Comparison of ENCODE assay signal across 12 mouse cellular contexts in genomic region chr3:18299502-18299901, GRCm38 (mm10).
DNase-seq lines count a peak whose midpoint lies in the region; ATAC-seq lines count a peak whose summit lies in the region.
"Had no signal": no experiment of that assay in that cellular context is flagged by ENCODE, and none has a peak within 500 bp of the region (broad histone marks: within the 10 kb centered on the region; RNA-seq: fewer than 3 reads in every experiment).

No protein-coding gene starts in this region.

- no peaks in the 10 kb centered on the region for H3K27me3 ChIP-seq in embryonic facial prominence, embryonic 14.5 days (replicated peaks; ENCODE audit: control insufficient read depth, insufficient read depth, low read length)
- H3K27me3 ChIP-seq in embryonic facial prominence, embryonic 10.5 days (replicated peaks; ENCODE audit: low read depth, poor library complexity, severe bottlenecking), result no peaks in the 10 kb centered on the region
- H3K27me3 ChIP-seq in kidney, embryonic 16.5 days (ENCODE audit: insufficient read depth, low read length), result no peaks in the 10 kb centered on the region
- H3K27me3 ChIP-seq: embryonic facial prominence, embryonic 13.5 days; hindbrain, embryonic 12.5 days; liver, embryonic 15.5 days had no signal

- H3K36me3 ChIP-seq in embryonic facial prominence, embryonic 14.5 days (ENCODE audit: control insufficient read depth, insufficient read depth, low read length), result no peaks in the 10 kb centered on the region
- H3K36me3 ChIP-seq in embryonic facial prominence, embryonic 10.5 days (replicated peaks), result no peaks in the 10 kb centered on the region
- H3K36me3 ChIP-seq in kidney, embryonic 16.5 days (ENCODE audit: insufficient read depth, low read length), result no peaks in the 10 kb centered on the region
- H3K36me3 ChIP-seq: embryonic facial prominence, embryonic 13.5 days; hindbrain, embryonic 12.5 days; liver, embryonic 15.5 days had no signal

- no peaks in the 10 kb centered on the region for H3K4me1 ChIP-seq in embryonic facial prominence, embryonic 14.5 days (ENCODE audit: control insufficient read depth, insufficient read depth, low read length)
- no peaks in the 10 kb centered on the region for H3K4me1 ChIP-seq in embryonic facial prominence, embryonic 10.5 days
- no peaks in the 10 kb centered on the region for H3K4me1 ChIP-seq in kidney, embryonic 16.5 days (ENCODE audit: insufficient read depth, low read length)
- H3K4me1 ChIP-seq: embryonic facial prominence, embryonic 13.5 days; hindbrain, embryonic 12.5 days; liver, embryonic 15.5 days had no signal

- no peak overlapping the region for H3K4me2 ChIP-seq in embryonic facial prominence, embryonic 14.5 days (ENCODE audit: low read depth, low read length)
- no peak overlapping the region for H3K4me2 ChIP-seq in kidney, embryonic 16.5 days (replicated peaks; ENCODE audit: low read depth, low read length)
- H3K4me2 ChIP-seq: embryonic facial prominence, embryonic 13.5 days; hindbrain, embryonic 12.5 days; liver, embryonic 15.5 days had no signal

- no peak overlapping the region for H3K27ac ChIP-seq in embryonic facial prominence, embryonic 14.5 days (replicated peaks; ENCODE audit: low read depth, low read length)
- H3K27ac ChIP-seq in embryonic facial prominence, embryonic 10.5 days (replicated peaks), result no peak overlapping the region
- H3K27ac ChIP-seq in kidney, embryonic 16.5 days (ENCODE audit: low read length), result no peak overlapping the region
- H3K27ac ChIP-seq: embryonic facial prominence, embryonic 13.5 days; hindbrain, embryonic 12.5 days; liver, embryonic 15.5 days had no signal

- no peak for ATAC-seq in embryonic facial prominence, embryonic 14.5 days (ENCODE audit: low read depth)
- no peak for ATAC-seq in kidney, embryonic 16.5 days (ENCODE audit: low FRiP score, low TSS enrichment)
- no peak for ATAC-seq in cerebellum, adult (ENCODE audit: insufficient number of reproducible peaks, low FRiP score, low TSS enrichment)

- 36% methylated on average over 2 of the region's 2 CpGs for WGBS in embryonic facial prominence, embryonic 14.5 days
- 74% methylated on average over 2 of the region's 2 CpGs for WGBS in embryonic facial prominence, embryonic 10.5 days
- 54% methylated on average over 2 of the region's 2 CpGs for WGBS in kidney, embryonic 16.5 days

- H3K9me3 ChIP-seq in embryonic facial prominence, embryonic 14.5 days (ENCODE audit: control insufficient read depth, low read length), result no peaks in the 10 kb centered on the region
- H3K9me3 ChIP-seq in embryonic facial prominence, embryonic 10.5 days, result no peaks in the 10 kb centered on the region
- no peaks in the 10 kb centered on the region for H3K9me3 ChIP-seq in kidney, embryonic 16.5 days (ENCODE audit: low read length)
- H3K9me3 ChIP-seq: embryonic facial prominence, embryonic 13.5 days; hindbrain, embryonic 12.5 days; liver, embryonic 15.5 days had no signal

- no peak overlapping the region for H3K4me3 ChIP-seq in embryonic facial prominence, embryonic 14.5 days (ENCODE audit: low read depth, low read length)
- no peak overlapping the region for H3K4me3 ChIP-seq in embryonic facial prominence, embryonic 10.5 days
- no peak overlapping the region for H3K4me3 ChIP-seq in kidney, embryonic 16.5 days (ENCODE audit: low read length)
- H3K4me3 ChIP-seq: embryonic facial prominence, embryonic 13.5 days; hindbrain, embryonic 12.5 days; liver, embryonic 15.5 days had no signal

- H3K9ac ChIP-seq in embryonic facial prominence, embryonic 14.5 days (ENCODE audit: low read depth, low read length), result no peak overlapping the region
- no peak overlapping the region for H3K9ac ChIP-seq in kidney, embryonic 16.5 days (replicated peaks; ENCODE audit: low read length)
- H3K9ac ChIP-seq: embryonic facial prominence, embryonic 13.5 days; hindbrain, embryonic 12.5 days; liver, embryonic 15.5 days had no signal

- peak; percentile 61 for DNase-seq in embryonic facial prominence, embryonic 14.5 days (ENCODE audit: low spot score)
- no peak for DNase-seq in embryonic facial prominence, embryonic 10.5 days (ENCODE audit: low spot score)
- peak; percentile 2 to 14 for DNase-seq in kidney, adult 8-10 months
- DNase-seq in testis, postnatal 14 days (ENCODE audit: low spot score), result peak; percentile 7
- DNase-seq in testis, postnatal 10 days (ENCODE audit: low spot score), result no peak
- peak; percentile 42 for DNase-seq in skeletal muscle tissue, adult 2 months (ENCODE audit: low read depth, low spot score)
- DNase-seq: thymus, adult 18-20 months had no signal

Comparison
In these comparisons a context has a peak if more than half of its experiments do, and no peak if none do; other contexts are left out.
1. DNase-seq: peak in embryonic facial prominence, embryonic 14.5 days (single experiment), kidney, adult 8-10 months (2 of 2), testis, postnatal 14 days (single experiment) and skeletal muscle tissue, adult 2 months (single experiment); none in embryonic facial prominence, embryonic 10.5 days (single experiment) and testis, postnatal 10 days (single experiment).